Mouse (Mus musculus) CH12.LX (cell line): ENCODE measurements at regions not wholly inside any gene's neighbourhood (a gene's known extent, or its start where the extent isn't known, plus 50 kb on each side); places are given as distances from the start of the nearest gene placed in this dataset.

Experiments
- CHD1 ChIP-seq: IDR thresholded peaks from 2 replicates; pipeline ENCODE4 v1.6.1; 2012; ENCODE audit warnings: low read depth, low read length, improper control_type of control experiment, inconsistent platforms
- CTCF ChIP-seq, 2 experiments: IDR thresholded peaks in 1 of 2; conservative IDR thresholded peaks in 1 of 2; 2 replicates each; pipeline ENCODE4 v1.5.1; 2011 to 2012; ENCODE audit warnings: low read depth in 2 of 2, low read length in 2 of 2, improper control_type of control experiment in 1 of 2, inconsistent platforms in 1 of 2, mild to moderate bottlenecking in 1 of 2, moderate library complexity in 1 of 2
- ELF1 ChIP-seq: IDR thresholded peaks from 2 replicates; pipeline ENCODE4 v1.6.1; 2014; ENCODE audit warnings: low read depth, mild to moderate bottlenecking, inconsistent platforms, low read length, improper control_type of control experiment
- EP300 ChIP-seq: IDR thresholded peaks from 2 replicates; pipeline ENCODE4 v1.6.1; 2011; ENCODE audit warnings: low read length, improper control_type of control experiment
- HCFC1 ChIP-seq: IDR thresholded peaks from 2 replicates; pipeline ENCODE4 v1.6.1; 2012; ENCODE audit warnings: low read depth, mild to moderate bottlenecking, inconsistent platforms, low read length, improper control_type of control experiment
- MAZ ChIP-seq: IDR thresholded peaks from 2 replicates; pipeline ENCODE4 v1.6.1; 2012; ENCODE audit warnings: low read depth, mild to moderate bottlenecking, inconsistent platforms, low read length, improper control_type of control experiment, moderate library complexity
- POLR2A ChIP-seq: IDR thresholded peaks from 2 replicates; pipeline ENCODE4 v1.6.1; 2011; ENCODE audit warnings: low read depth, mild to moderate bottlenecking, improper control_type of control experiment, low read length
- RCOR1 ChIP-seq: conservative IDR thresholded peaks from 2 replicates; pipeline ENCODE4 v1.6.1; 2012; ENCODE audit warnings: low read depth, mild to moderate bottlenecking, inconsistent platforms, low read length, improper control_type of control experiment
- UBTF ChIP-seq: IDR thresholded peaks from 2 replicates; pipeline ENCODE4 v1.6.1; 2012; ENCODE audit warnings: low read depth, mild to moderate bottlenecking, inconsistent platforms, low read length, improper control_type of control experiment, moderate library complexity
- USF2 ChIP-seq: conservative IDR thresholded peaks from 2 replicates; pipeline ENCODE4 v1.6.1; 2011; ENCODE audit warnings: low read depth, low read length, improper control_type of control experiment
- ZNF384 ChIP-seq: IDR thresholded peaks from 2 replicates; pipeline ENCODE4 v1.6.1; 2012; ENCODE audit warnings: low read depth, low read length, improper control_type of control experiment, inconsistent platforms

GRCm38 (mm10) chr1:90481247-90481646 is 121.5 kb upstream of the Cops8 start:
- TF ChIP-seq CTCF (conservative IDR thresholded peaks at IDR 0.05 in 1 of 2, IDR thresholded peaks at IDR 0.05 in 1 of 2; ENCODE audit: low read depth in 2 of 2, low read length in 2 of 2) = no peak
- TF ChIP-seq USF2 = no peak
- TF ChIP-seq POLR2A = no peak
- no peak for TF ChIP-seq ELF1
- no peak for TF ChIP-seq RCOR1
- TF ChIP-seq HCFC1 = no peak
- TF ChIP-seq CHD1 = no peak
- no peak for TF ChIP-seq MAZ
- no peak for TF ChIP-seq UBTF
- no peak for TF ChIP-seq EP300
- no peak for TF ChIP-seq ZNF384
